ENCODE assay signal across 8 mouse cellular contexts in the genomic region with DNA sequence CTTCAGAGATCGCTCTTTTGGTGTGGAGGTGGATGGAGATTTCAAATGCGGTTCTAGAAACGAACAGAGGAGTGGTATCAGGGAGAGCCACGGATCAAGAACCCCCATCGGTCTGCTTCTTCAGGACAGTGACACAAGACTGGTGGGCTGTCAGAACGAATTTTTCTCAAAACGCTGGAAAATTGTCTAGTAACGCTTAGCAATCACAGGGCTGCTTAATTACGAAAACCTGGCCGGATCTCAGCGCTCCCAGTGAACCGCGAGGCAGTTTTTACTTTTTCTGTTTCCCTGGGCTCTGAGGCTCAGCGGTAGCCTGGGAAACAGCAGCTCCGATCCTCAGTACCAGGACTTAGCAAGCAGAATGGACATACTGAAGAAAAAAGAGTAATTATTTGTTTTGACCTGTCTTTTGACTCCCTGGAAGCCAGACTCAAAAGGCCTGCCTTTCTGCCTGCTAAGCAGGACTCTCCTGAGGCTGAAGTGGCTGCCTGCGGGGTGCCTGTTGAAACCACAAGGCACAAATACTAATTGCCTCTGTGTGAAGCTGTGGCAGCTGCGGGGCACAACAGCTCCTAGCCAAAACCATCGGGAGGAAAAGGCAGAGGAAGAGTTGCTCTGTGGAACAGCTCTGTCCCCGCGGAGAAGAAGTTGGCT.
DNase-seq lines count a peak whose midpoint lies in the region; ATAC-seq and TF ChIP-seq lines count a peak whose summit lies in the region.

No protein-coding gene starts in this region.

- no peak overlapping the region for H3K27ac ChIP-seq in heart, postnatal 0 days (ENCODE audit: low read depth)
- H3K27ac ChIP-seq in hindbrain, embryonic 13.5 days, result no peak overlapping the region
- H3K27ac ChIP-seq in midbrain, embryonic 14.5 days (replicated peaks; ENCODE audit: low read depth, low read length), result 0 out of 2 replicates have a peak overlapping the region, but pooled peaks have one; percentile 8

- H3K4me3 ChIP-seq in heart, postnatal 0 days (ENCODE audit: low read depth, low read length), result no peak overlapping the region
- no peak overlapping the region for H3K4me3 ChIP-seq in hindbrain, embryonic 13.5 days
- 0 out of 2 replicates have a peak overlapping the region, but pooled peaks have one; percentile 5 for H3K4me3 ChIP-seq in midbrain, embryonic 14.5 days (replicated peaks; ENCODE audit: low read depth, low read length)

- ATAC-seq in heart, postnatal 0 days (ENCODE audit: insufficient read depth, low read depth), result no peak
- peak; percentile 74 for ATAC-seq in hindbrain, embryonic 13.5 days (ENCODE audit: low FRiP score)
- peak; percentile 29; the same call in 1 of the 2 replicates for ATAC-seq in midbrain, embryonic 14.5 days (ENCODE audit: low FRiP score, low TSS enrichment)

- no peaks in the 10 kb centered on the region for H3K27me3 ChIP-seq in heart, postnatal 0 days (ENCODE audit: control insufficient read depth, insufficient read depth, low read length)
- H3K27me3 ChIP-seq in hindbrain, embryonic 13.5 days, result 0 out of 2 replicates have a peak, but pooled peaks cover 9% of the 10 kb centered on the region
- no peaks in the 10 kb centered on the region for H3K27me3 ChIP-seq in midbrain, embryonic 14.5 days (ENCODE audit: control insufficient read depth, insufficient read depth, low read length)

- no peak for DNase-seq in heart, postnatal 0 days (ENCODE audit: low spot score)
- no peak for DNase-seq in heart, postnatal 14 days
- peak; percentile 53 for DNase-seq in embryo, embryonic 11 days
- peak; percentile 63 for DNase-seq in midbrain, embryonic 14.5 days
- DNase-seq in c-Kit-positive CD71-positive TER-119-positive erythroid progenitor cells, embryonic 14.5 days (ENCODE audit: low spot score), result no peak
- DNase-seq in gastrocnemius, adult 18-20 months (ENCODE audit: low spot score), result no peak
- no peak for DNase-seq in adrenal gland, postnatal 4 days (ENCODE audit: low spot score in 2 of 2)

- TF ChIP-seq EP300 in heart, postnatal 0 days (IDR thresholded peaks at IDR 0.05; ENCODE audit: low read depth), result no peak

- intact Hi-C loops in heart, postnatal 14 days (cut with DNase I), result no loop called here

- no peak overlapping the region for H3K9ac ChIP-seq in heart, postnatal 0 days (replicated peaks; ENCODE audit: low read depth, low read length)
- H3K9ac ChIP-seq in hindbrain, embryonic 13.5 days, result no peak overlapping the region
- no peak overlapping the region for H3K9ac ChIP-seq in midbrain, embryonic 14.5 days (replicated peaks; ENCODE audit: low read length)

- 0 out of 2 replicates have a peak overlapping the region, but pooled peaks have one; percentile 0 for H3K4me2 ChIP-seq in heart, postnatal 0 days (ENCODE audit: low read depth, low read length)
- peak overlapping the region; percentile 42 for H3K4me2 ChIP-seq in hindbrain, embryonic 13.5 days
- peak overlapping the region; percentile 48 for H3K4me2 ChIP-seq in midbrain, embryonic 14.5 days (ENCODE audit: low read length)

- TF ChIP-seq CTCF in heart, postnatal 0 days (IDR thresholded peaks at IDR 0.05; ENCODE audit: low read depth), result no peak

- 50% methylated on average over 20 of the region's 20 CpGs for WGBS in heart, postnatal 0 days
- 20% methylated on average over 20 of the region's 20 CpGs for WGBS in hindbrain, embryonic 13.5 days
- 12% methylated on average over 20 of the region's 20 CpGs for WGBS in midbrain, embryonic 14.5 days

- no peaks in the 10 kb centered on the region for H3K36me3 ChIP-seq in heart, postnatal 0 days (replicated peaks; ENCODE audit: control insufficient read depth, insufficient read depth, low read length)
- no peaks in the 10 kb centered on the region for H3K36me3 ChIP-seq in hindbrain, embryonic 13.5 days
- H3K36me3 ChIP-seq in midbrain, embryonic 14.5 days (ENCODE audit: control insufficient read depth, insufficient read depth, low read length), result no peaks in the 10 kb centered on the region

- no peaks in the 10 kb centered on the region for H3K4me1 ChIP-seq in heart, postnatal 0 days (ENCODE audit: control insufficient read depth, insufficient read depth)
- no peaks in the 10 kb centered on the region for H3K4me1 ChIP-seq in hindbrain, embryonic 13.5 days (replicated peaks)
- H3K4me1 ChIP-seq in midbrain, embryonic 14.5 days (ENCODE audit: control insufficient read depth, insufficient read depth, low read length), result peaks cover 5% of the 10 kb centered on the region; the same call in 1 of the 2 replicates

- H3K9me3 ChIP-seq in heart, postnatal 0 days (replicated peaks; ENCODE audit: control insufficient read depth, low read length), result no peaks in the 10 kb centered on the region
- no peaks in the 10 kb centered on the region for H3K9me3 ChIP-seq in hindbrain, embryonic 13.5 days
- no peaks in the 10 kb centered on the region for H3K9me3 ChIP-seq in midbrain, embryonic 14.5 days (ENCODE audit: control insufficient read depth, low read length)

Comparison
In these comparisons a context has a peak if more than half of its experiments do, and no peak if none do; other contexts are left out.
1. DNase-seq: peak in embryo, embryonic 11 days (single experiment) and midbrain, embryonic 14.5 days (single experiment); none in heart, postnatal 0 days (single experiment), heart, postnatal 14 days (0 of 2), c-Kit-positive CD71-positive TER-119-positive erythroid progenitor cells, embryonic 14.5 days (single experiment), gastrocnemius, adult 18-20 months (single experiment) and adrenal gland, postnatal 4 days (0 of 2).
2. Peak in every context shown above with its lines, with median percentiles within 50 percentile points of each other: H3K4me2 ChIP-seq.